8 mouse cellular contexts compared by ENCODE assay signal in genomic region chr11:100408076-100408834, GRCm38 (mm10). TPM values are rescaled to one million over a fixed set of nuclear protein-coding genes. Genes with fewer than 3 reads are reported as not detected.
DNase-seq lines count a peak whose midpoint lies in the region; ATAC-seq and TF ChIP-seq lines count a peak whose summit lies in the region.
"Had no signal": no experiment of that assay in that cellular context is flagged by ENCODE, and none has a peak within 500 bp of the region (broad histone marks: within the 10 kb centered on the region; RNA-seq: fewer than 3 reads in every experiment).

No protein-coding gene starts in this region.

- intact Hi-C loops in left cerebral cortex, postnatal 4 days (cut with DNase I), result loop anchor here (5.0 kb wide), 1 partner anchor 46 kb away; no protein-coding TSS in a partner anchor

- peak; percentile 57 for ATAC-seq in heart, postnatal 0 days (ENCODE audit: insufficient read depth, low read depth)

- peaks cover 36% of the 10 kb centered on the region for H3K4me1 ChIP-seq in embryonic facial prominence, embryonic 10.5 days
- H3K4me1 ChIP-seq in heart, postnatal 0 days (ENCODE audit: control insufficient read depth, insufficient read depth), result peaks cover 29% of the 10 kb centered on the region

- no peak overlapping the region for H3K27ac ChIP-seq in embryonic facial prominence, embryonic 10.5 days (replicated peaks)
- H3K27ac ChIP-seq in heart, postnatal 0 days (ENCODE audit: low read depth), result peak overlapping the region; percentile 67; the same call in 1 of the 2 replicates

- H3K4me2 ChIP-seq in heart, postnatal 0 days (ENCODE audit: low read depth, low read length), result no peak overlapping the region

- no peak for TF ChIP-seq EP300 in heart, postnatal 0 days (IDR thresholded peaks at IDR 0.05; ENCODE audit: low read depth)

- H3K4me3 ChIP-seq in embryonic facial prominence, embryonic 10.5 days, result no peak overlapping the region
- no peak overlapping the region for H3K4me3 ChIP-seq in heart, postnatal 0 days (ENCODE audit: low read depth, low read length)

- DNase-seq in right cerebral cortex, adult 18-20 months, result peak; percentile 65
- no peak for DNase-seq in right cerebral cortex, postnatal 25 days
- DNase-seq in adipocyte (ENCODE audit: low spot score), result peak; percentile 76
- peak; percentile 72 for DNase-seq in embryonic facial prominence, embryonic 10.5 days (ENCODE audit: low spot score)
- peak; percentile 85 for DNase-seq in heart, postnatal 0 days (ENCODE audit: low spot score)
- DNase-seq in left cerebral cortex, postnatal 4 days, result peak; percentile 65
- peak; percentile 82 for DNase-seq in retina, embryonic 14.5 days (ENCODE audit: low spot score)

- H3K27me3 ChIP-seq in embryonic facial prominence, embryonic 10.5 days (replicated peaks; ENCODE audit: low read depth, poor library complexity, severe bottlenecking), result no peaks in the 10 kb centered on the region
- no peaks in the 10 kb centered on the region for H3K27me3 ChIP-seq in heart, postnatal 0 days (ENCODE audit: control insufficient read depth, insufficient read depth, low read length)

- H3K9ac ChIP-seq in heart, postnatal 0 days (replicated peaks; ENCODE audit: low read depth, low read length), result no peak overlapping the region

- WGBS in embryonic facial prominence, embryonic 10.5 days, result 39% methylated on average over 10 of the region's 10 CpGs
- WGBS in heart, postnatal 0 days, result 38% methylated on average over 10 of the region's 10 CpGs

- peak; percentile 89 for TF ChIP-seq CTCF in heart, postnatal 0 days (IDR thresholded peaks at IDR 0.05; ENCODE audit: low read depth)

- peaks cover 46% of the 10 kb centered on the region for H3K36me3 ChIP-seq in embryonic facial prominence, embryonic 10.5 days (replicated peaks)
- H3K36me3 ChIP-seq in heart, postnatal 0 days (replicated peaks; ENCODE audit: control insufficient read depth, insufficient read depth, low read length), result peaks cover 15% of the 10 kb centered on the region; the same call in 1 of the 2 replicates

- no peaks in the 10 kb centered on the region for H3K9me3 ChIP-seq in embryonic facial prominence, embryonic 10.5 days
- no peaks in the 10 kb centered on the region for H3K9me3 ChIP-seq in heart, postnatal 0 days (replicated peaks; ENCODE audit: control insufficient read depth, low read length)

RNA-seq across cellular contexts. Expression of gene P3h4, which starts 6.4 kb away (rescaled TPM):
- polyA plus RNA-seq in embryonic facial prominence, embryonic 10.5 days (2016; fragmentation: Nextera tagmentation; extraction: Ambion mirVana), result 34.1 and 34.9 TPM in 2 replicates
- total RNA-seq in heart, postnatal 0 days (2014; rRNA removed; ENCODE audit: low replicate concordance), result 58.0 and 66.1 TPM in 2 replicates
- 39.3 and 42.9 TPM in 2 replicates for polyA plus RNA-seq in heart, postnatal 0 days (2015; fragmentation: Nextera tagmentation; extraction: Ambion mirVana)
- total RNA-seq in left cerebral cortex, postnatal 4 days (2021), result 1 to 10 TPM; 8.1 to 9.9 TPM
- total RNA-seq: neutrophil, adult 5-6 weeks had no signal

RNA-seq across cellular contexts. Expression of gene Fkbp10, which starts 7.2 kb away (rescaled TPM):
- polyA plus RNA-seq in embryonic facial prominence, embryonic 10.5 days (2016; fragmentation: Nextera tagmentation; extraction: Ambion mirVana), result 61.4 and 67.0 TPM in 2 replicates
- total RNA-seq in heart, postnatal 0 days (2014; rRNA removed; ENCODE audit: low replicate concordance), result 106 and 114 TPM in 2 replicates
- polyA plus RNA-seq in heart, postnatal 0 days (2015; fragmentation: Nextera tagmentation; extraction: Ambion mirVana), result 93.0 and 95.9 TPM in 2 replicates
- 10 to 100 TPM; 13.7 to 15.0 TPM for total RNA-seq in left cerebral cortex, postnatal 4 days (2021)
- total RNA-seq: neutrophil, adult 5-6 weeks had no signal

RNA-seq across cellular contexts. Expression of gene Jup, which starts 10.7 kb away (rescaled TPM):
- 45.8 and 52.6 TPM in 2 replicates for polyA plus RNA-seq in embryonic facial prominence, embryonic 10.5 days (2016; fragmentation: Nextera tagmentation; extraction: Ambion mirVana)
- total RNA-seq in heart, postnatal 0 days (2014; rRNA removed; ENCODE audit: low replicate concordance), result 319 and 341 TPM in 2 replicates
- polyA plus RNA-seq in heart, postnatal 0 days (2015; fragmentation: Nextera tagmentation; extraction: Ambion mirVana), result 135 and 142 TPM in 2 replicates
- total RNA-seq in left cerebral cortex, postnatal 4 days (2021), result 10 to 100 TPM; 74.2 to 77.9 TPM

RNA-seq across cellular contexts. Expression of gene Nt5c3b, which starts 33.4 kb away (rescaled TPM):
- polyA plus RNA-seq in embryonic facial prominence, embryonic 10.5 days (2016; fragmentation: Nextera tagmentation; extraction: Ambion mirVana), result 150 and 156 TPM in 2 replicates
- total RNA-seq in heart, postnatal 0 days (2014; rRNA removed; ENCODE audit: low replicate concordance), result 54.4 and 68.3 TPM in 2 replicates
- 84.7 and 85.0 TPM in 2 replicates for polyA plus RNA-seq in heart, postnatal 0 days (2015; fragmentation: Nextera tagmentation; extraction: Ambion mirVana)
- 10 to 100 TPM; 85.5 to 91.9 TPM for total RNA-seq in left cerebral cortex, postnatal 4 days (2021)

RNA-seq across cellular contexts. Expression of gene Klhl10, which starts 33.5 kb away (rescaled TPM):
- polyA plus RNA-seq in embryonic facial prominence, embryonic 10.5 days (2016; fragmentation: Nextera tagmentation; extraction: Ambion mirVana), result 0.75 and 0.98 TPM in 2 replicates
- total RNA-seq in heart, postnatal 0 days (2014; rRNA removed; ENCODE audit: low replicate concordance), result not detected in 2 replicates
- 0.34 and 0.47 TPM in 2 replicates for polyA plus RNA-seq in heart, postnatal 0 days (2015; fragmentation: Nextera tagmentation; extraction: Ambion mirVana)
- 1 to 10 TPM; 1.9 to 3.1 TPM for total RNA-seq in left cerebral cortex, postnatal 4 days (2021)
